Mouse (Mus musculus) heart, embryonic 13.5 days (tissue): Measurements from ENCODE around the gene Nlk. TPM values are rescaled to one million over a fixed set of nuclear protein-coding genes. Genes with fewer than 3 reads are reported as not detected.

Experiments
- ATAC-seq: fragments of 200-750 bp; cut with Nextera tagmentation; 2 replicates; pipeline ENCODE4 v1.8.0; 2017; ENCODE audit warnings: moderate TSS enrichment; ENCODE audit not compliant: insufficient number of reproducible peaks, low FRiP score, low TSS enrichment; ENCODE audit errors: extremely low read depth
- H3K27ac ChIP-seq: fragments of 300-500 bp; sonication (generic); replicated peaks from 2 replicates; pipeline ENCODE4 v1.5.1; 2015; ENCODE audit warnings: moderate library complexity, mild to moderate bottlenecking, inconsistent platforms
- H3K27me3 ChIP-seq: fragments of 300-500 bp; sonication (generic); replicated peaks from 2 replicates; pipeline ENCODE4 v1.6.1; 2015; ENCODE audit warnings: mild to moderate bottlenecking, inconsistent platforms
- H3K36me3 ChIP-seq: fragments of 300-500 bp; sonication (generic); 2 replicates; pipeline ENCODE4 v1.6.1; 2015; ENCODE audit warnings: mild to moderate bottlenecking, inconsistent platforms
- H3K4me1 ChIP-seq: fragments of 300-500 bp; sonication (generic); 2 replicates; pipeline ENCODE4 v1.6.1; 2015; ENCODE audit warnings: inconsistent platforms
- H3K4me2 ChIP-seq: fragments of 300-500 bp; sonication (generic); 2 replicates; pipeline ENCODE4 v1.6.1; 2015; ENCODE audit warnings: inconsistent platforms, mild to moderate bottlenecking, moderate library complexity
- H3K4me3 ChIP-seq: fragments of 300-500 bp; sonication (generic); 2 replicates; pipeline ENCODE4 v1.5.1; 2015; ENCODE audit warnings: moderate library complexity, mild to moderate bottlenecking, inconsistent platforms
- H3K9ac ChIP-seq: fragments of 300-500 bp; sonication (generic); 2 replicates; pipeline ENCODE4 v1.6.1; 2015; ENCODE audit warnings: inconsistent platforms, mild to moderate bottlenecking, moderate library complexity
- H3K9me3 ChIP-seq: fragments of 300-500 bp; sonication (generic); 2 replicates; pipeline ENCODE4 v1.6.1; 2016; ENCODE audit warnings: inconsistent platforms
- WGBS: fragments of 180-500 bp; shearing (Covaris S2); methylation state at CpG from one replicate; pipeline ENCODE4 v1.1.7; 2015; ENCODE audit warnings: mixed read lengths; 5-methylcytosine and 5-hydroxymethylcytosine counted together
- polyA plus RNA-seq: library from polyadenylated mRNA; unstranded; fragments of >200 nt; fragmentation: Nextera tagmentation; extraction: Ambion mirVana; gene quantifications from 2 replicates; pipeline ENCODE4 v1.2.1, GENCODE M21; 2015

The Nlk gene
- polyA plus RNA-seq, 1 experiment from 2014 or later: 11.4 TPM

DNA sequence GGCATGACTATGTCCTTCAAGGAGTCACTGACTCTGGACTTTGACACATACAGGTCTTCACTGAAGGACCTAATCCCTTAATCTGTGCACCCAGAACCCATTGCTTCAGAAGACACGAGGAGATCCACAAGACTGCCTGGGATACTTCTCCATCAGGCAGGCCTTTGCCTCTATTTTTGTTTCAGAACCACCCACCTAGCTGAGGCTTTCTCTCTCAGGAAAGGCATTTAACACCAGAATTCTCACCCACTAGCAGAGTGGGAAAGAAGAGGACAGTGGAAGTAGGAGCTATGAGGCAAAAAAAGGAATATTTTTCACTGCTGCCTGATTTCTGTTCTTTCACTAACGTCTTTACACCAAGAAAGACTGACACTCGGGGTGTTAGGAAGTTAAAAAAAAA is 29.2 kb upstream of the Nlk start:
- H3K4me1 ChIP-seq: no peaks in the 10 kb centered on the region
- no peak overlapping the region for H3K4me2 ChIP-seq
- 60% methylated on average over 3 of the region's 3 CpGs for WGBS
- H3K27ac ChIP-seq: no peak overlapping the region
- no peak for ATAC-seq
- no peaks in the 10 kb centered on the region for H3K9me3 ChIP-seq
- H3K27me3 ChIP-seq: 0 out of 2 replicates have a peak, but pooled peaks cover 3% of the 10 kb centered on the region
- no peak overlapping the region for H3K4me3 ChIP-seq
- H3K9ac ChIP-seq: no peak overlapping the region
- H3K36me3 ChIP-seq: no peaks in the 10 kb centered on the region

- no peak overlapping the region for H3K4me3 ChIP-seq
- no peak overlapping the region for H3K9ac ChIP-seq
- H3K36me3 ChIP-seq: no peaks in the 10 kb centered on the region
- no peak for ATAC-seq
- H3K27ac ChIP-seq: no peak overlapping the region
- 73% methylated on average over 1 of the region's 1 CpGs for WGBS
- H3K27me3 ChIP-seq: 0 out of 2 replicates have a peak, but pooled peaks cover 3% of the 10 kb centered on the region
- H3K4me1 ChIP-seq: no peaks in the 10 kb centered on the region
- H3K4me2 ChIP-seq: no peak overlapping the region
- H3K9me3 ChIP-seq: no peaks in the 10 kb centered on the region
These were observed 27.6 kb upstream of the Nlk start for GRCm38 (mm10) chr11:78724792-78725191.

GRCm38 (mm10) chr11:78721419-78721818 is 24.2 kb upstream of the Nlk start:
- WGBS: 63% methylated on average over 2 of the region's 2 CpGs
- ATAC-seq: no peak
- Histone ChIP-seq H3K36me3 (no peaks in the 10 kb centered on the region), H3K4me3 (no peak overlapping the region), H3K9ac (no peak overlapping the region), H3K4me1 (no peaks in the 10 kb centered on the region), H3K27me3 (no peaks in the 10 kb centered on the region), H3K4me2 (no peak overlapping the region), H3K27ac (no peak overlapping the region), H3K9me3 (no peaks in the 10 kb centered on the region)

- no peaks in the 10 kb centered on the region for H3K9me3 ChIP-seq
- WGBS: 55% methylated on average over 4 of the region's 4 CpGs
- H3K27ac ChIP-seq: no peak overlapping the region
- H3K9ac ChIP-seq: no peak overlapping the region
- no peaks in the 10 kb centered on the region for H3K36me3 ChIP-seq
- H3K4me2 ChIP-seq: no peak overlapping the region
- H3K27me3 ChIP-seq: no peaks in the 10 kb centered on the region
- H3K4me1 ChIP-seq: peaks cover 4% of the 10 kb centered on the region; the same call in 1 of the 2 replicates
- ATAC-seq: no peak
- no peak overlapping the region for H3K4me3 ChIP-seq
These were observed 20.5 kb upstream of the Nlk start for GRCm38 (mm10) chr11:78717655-78718054.

- no peak overlapping the region for H3K27ac ChIP-seq
- no peaks in the 10 kb centered on the region for H3K27me3 ChIP-seq
- WGBS: 65% methylated on average over 2 of the region's 2 CpGs
These were observed 11.5 kb upstream of the Nlk start for GRCm38 (mm10) chr11:78708642-78709041.

DNA sequence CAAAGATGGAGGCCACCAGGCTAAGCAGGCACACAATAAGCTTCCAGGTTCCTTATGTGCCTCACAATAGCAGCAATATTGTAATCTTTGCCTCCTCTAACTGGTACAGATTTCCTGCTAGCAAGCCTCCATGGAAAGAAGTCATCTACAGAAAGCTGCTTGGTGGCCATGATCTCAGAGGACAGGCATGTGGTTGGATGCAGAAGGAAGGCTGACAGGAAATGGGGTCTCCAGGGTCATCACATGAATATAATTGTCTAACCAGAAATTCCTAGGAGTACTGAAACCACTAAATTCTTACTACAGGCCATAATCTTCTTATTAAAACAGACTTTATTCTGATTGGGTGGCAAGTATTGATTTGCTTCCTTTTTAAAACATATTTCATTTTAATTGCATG is 8.9 kb upstream of the Nlk start:
- no peak overlapping the region for H3K4me3 ChIP-seq
- H3K27me3 ChIP-seq: no peaks in the 10 kb centered on the region
- no peak overlapping the region for H3K27ac ChIP-seq
- H3K4me2 ChIP-seq: no peak overlapping the region
- ATAC-seq: no peak
- H3K9me3 ChIP-seq: no peaks in the 10 kb centered on the region
- no peaks in the 10 kb centered on the region for H3K36me3 ChIP-seq
- H3K4me1 ChIP-seq: 0 out of 2 replicates have a peak, but pooled peaks cover 4% of the 10 kb centered on the region
- H3K9ac ChIP-seq: no peak overlapping the region

More at GRCm38 (mm10) chr11:78708642-78709041, 11.5 kb upstream of the Nlk start:
- no peak overlapping the region for H3K4me3 ChIP-seq
- no peak for ATAC-seq
- no peaks in the 10 kb centered on the region for H3K36me3 ChIP-seq
- no peak overlapping the region for H3K4me2 ChIP-seq
- no peak overlapping the region for H3K9ac ChIP-seq
- H3K4me1 ChIP-seq: 0 out of 2 replicates have a peak, but pooled peaks cover 4% of the 10 kb centered on the region
- H3K9me3 ChIP-seq: no peaks in the 10 kb centered on the region

GRCm38 (mm10) chr11:78703085-78703484 is 5.9 kb upstream of the Nlk start:
- Histone ChIP-seq H3K4me2 (no peak overlapping the region), H3K9me3 (no peaks in the 10 kb centered on the region), H3K4me1 (0 out of 2 replicates have a peak, but pooled peaks cover 4% of the 10 kb centered on the region), H3K9ac (no peak overlapping the region), H3K4me3 (no peak overlapping the region), H3K36me3 (no peaks in the 10 kb centered on the region), H3K27ac (no peak overlapping the region), H3K27me3 (0 out of 2 replicates have a peak, but pooled peaks cover 3% of the 10 kb centered on the region)
- no peak for ATAC-seq
- whole genome bisulfite sequencing: 57% methylated on average over 5 of the region's 5 CpGs

GRCm38 (mm10) chr11:78702319-78702718 is 5.1 kb upstream of the Nlk start:
- Histone ChIP-seq H3K4me2 (no peak overlapping the region), H3K9ac (no peak overlapping the region), H3K27me3 (0 out of 2 replicates have a peak, but pooled peaks cover 3% of the 10 kb centered on the region), H3K4me3 (no peak overlapping the region), H3K36me3 (no peaks in the 10 kb centered on the region), H3K9me3 (no peaks in the 10 kb centered on the region), H3K27ac (no peak overlapping the region), H3K4me1 (0 out of 2 replicates have a peak, but pooled peaks cover 4% of the 10 kb centered on the region)
- WGBS: 47% methylated on average over 3 of the region's 3 CpGs
- ATAC-seq: no peak

DNA sequence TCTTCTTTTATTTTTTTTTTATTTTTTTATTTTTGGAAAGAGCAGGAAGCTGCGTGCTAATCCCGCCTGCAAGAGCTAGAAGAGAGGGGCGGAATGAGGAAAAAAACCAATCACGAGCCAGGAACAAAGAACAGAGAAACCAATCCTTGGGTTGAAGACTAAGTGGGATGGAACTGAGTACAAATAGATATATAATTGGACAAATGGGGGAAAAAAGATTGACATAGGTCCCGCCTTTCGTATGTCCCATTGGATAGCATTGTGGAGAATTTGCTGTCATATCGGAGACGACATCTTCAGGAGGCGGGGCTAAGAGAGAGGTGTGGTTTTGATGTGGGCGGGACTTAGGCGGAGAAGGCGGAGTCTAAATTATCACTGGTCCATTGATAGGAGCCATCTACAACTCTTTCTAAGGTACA is 589 bp upstream of the Nlk start:
- 0% methylated on average over 12 of the region's 12 CpGs for WGBS
- Histone ChIP-seq H3K27ac (peak overlapping the region; percentile 76), H3K4me1 (peaks cover 39% of the 10 kb centered on the region), H3K36me3 (0 out of 2 replicates have a peak, but pooled peaks cover 6% of the 10 kb centered on the region), H3K4me2 (peak overlapping the region; percentile 62), H3K27me3 (0 out of 2 replicates have a peak, but pooled peaks cover 3% of the 10 kb centered on the region), H3K9me3 (no peaks in the 10 kb centered on the region), H3K9ac (peak overlapping the region; percentile 68), H3K4me3 (peak overlapping the region; percentile 92)
- ATAC-seq: peak; percentile 64

- Histone ChIP-seq H3K9me3 (no peaks in the 10 kb centered on the region), H3K9ac (peak overlapping the region; percentile 42), H3K27ac (peak overlapping the region; percentile 39; the same call in 1 of the 2 replicates), H3K4me3 (peak overlapping the region; percentile 92), H3K4me2 (peak overlapping the region; percentile 92), H3K27me3 (no peaks in the 10 kb centered on the region), H3K36me3 (0 out of 2 replicates have a peak, but pooled peaks cover 6% of the 10 kb centered on the region), H3K4me1 (peaks cover 68% of the 10 kb centered on the region)
- 50% methylated on average over 3 of the region's 3 CpGs for WGBS
- no peak for ATAC-seq
These were observed 2.9 kb downstream of the Nlk start for GRCm38 (mm10) chr11:78694249-78694648.

- Histone ChIP-seq H3K27ac (no peak overlapping the region), H3K36me3 (0 out of 2 replicates have a peak, but pooled peaks cover 6% of the 10 kb centered on the region), H3K4me3 (no peak overlapping the region), H3K4me1 (peaks cover 78% of the 10 kb centered on the region), H3K9me3 (no peaks in the 10 kb centered on the region), H3K4me2 (peak overlapping the region; percentile 92), H3K9ac (no peak overlapping the region), H3K27me3 (no peaks in the 10 kb centered on the region)
- 91% methylated on average over 8 of the region's 8 CpGs for WGBS
- no peak for ATAC-seq
These were observed 3.9 kb downstream of the Nlk start for GRCm38 (mm10) chr11:78693307-78693706.

DNA sequence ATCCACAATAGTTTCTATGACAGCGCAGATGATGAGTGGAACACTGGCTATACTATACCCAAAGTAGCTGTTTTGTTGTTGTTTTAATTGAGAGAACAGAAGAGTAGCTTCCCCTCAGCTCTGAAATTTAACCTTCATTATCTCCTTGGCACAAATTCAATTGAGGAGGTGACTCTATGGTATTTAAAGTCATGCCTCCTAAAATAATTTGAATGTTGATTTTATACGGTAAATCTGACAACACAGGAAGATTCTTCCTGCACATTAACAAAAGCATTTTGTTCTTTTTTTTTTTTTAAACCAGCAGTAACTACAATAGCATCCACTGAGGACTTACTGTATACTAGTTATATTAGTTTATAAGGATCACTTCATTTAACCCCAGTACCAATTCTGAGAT is 6.0 kb downstream of the Nlk start:
- no peak for ATAC-seq
- Histone ChIP-seq H3K4me2 (peak overlapping the region; percentile 42), H3K36me3 (0 out of 2 replicates have a peak, but pooled peaks cover 6% of the 10 kb centered on the region), H3K4me3 (no peak overlapping the region), H3K4me1 (peaks cover 83% of the 10 kb centered on the region), H3K9ac (0 out of 2 replicates have a peak overlapping the region, but pooled peaks have one; percentile 44), H3K27ac (peak overlapping the region; percentile 42; the same call in 1 of the 2 replicates), H3K27me3 (no peaks in the 10 kb centered on the region), H3K9me3 (no peaks in the 10 kb centered on the region)
- whole genome bisulfite sequencing: 49% methylated on average over 2 of the region's 2 CpGs
